Mouse (Mus musculus) embryonic fibroblast, embryonic 13.5 days (primary cell): ENCODE results near the gene Hba-x.

Experiments used
- CTCF ChIP-seq: IDR thresholded peaks from 2 replicates; pipeline ENCODE4 v1.5.1; 2011; ENCODE audit warnings: mild to moderate bottlenecking, control low read depth, low read length, moderate library complexity, borderline replicate concordance; ENCODE audit not compliant: insufficient read depth
- POLR2A ChIP-seq: IDR thresholded peaks from 2 replicates; pipeline ENCODE4 v1.6.1; 2011; ENCODE audit warnings: low read depth, mild to moderate bottlenecking, control low read depth, low read length, moderate library complexity

- TF ChIP-seq CTCF (no peak), POLR2A (no peak)
Observed at GRCm38 (mm10) chr11:32253121-32253520, 23.1 kb upstream of the Hba-x start.
